Mouse (Mus musculus): ENCODE data around the gene Mfsd7a.

The Mfsd7a gene

DNA sequence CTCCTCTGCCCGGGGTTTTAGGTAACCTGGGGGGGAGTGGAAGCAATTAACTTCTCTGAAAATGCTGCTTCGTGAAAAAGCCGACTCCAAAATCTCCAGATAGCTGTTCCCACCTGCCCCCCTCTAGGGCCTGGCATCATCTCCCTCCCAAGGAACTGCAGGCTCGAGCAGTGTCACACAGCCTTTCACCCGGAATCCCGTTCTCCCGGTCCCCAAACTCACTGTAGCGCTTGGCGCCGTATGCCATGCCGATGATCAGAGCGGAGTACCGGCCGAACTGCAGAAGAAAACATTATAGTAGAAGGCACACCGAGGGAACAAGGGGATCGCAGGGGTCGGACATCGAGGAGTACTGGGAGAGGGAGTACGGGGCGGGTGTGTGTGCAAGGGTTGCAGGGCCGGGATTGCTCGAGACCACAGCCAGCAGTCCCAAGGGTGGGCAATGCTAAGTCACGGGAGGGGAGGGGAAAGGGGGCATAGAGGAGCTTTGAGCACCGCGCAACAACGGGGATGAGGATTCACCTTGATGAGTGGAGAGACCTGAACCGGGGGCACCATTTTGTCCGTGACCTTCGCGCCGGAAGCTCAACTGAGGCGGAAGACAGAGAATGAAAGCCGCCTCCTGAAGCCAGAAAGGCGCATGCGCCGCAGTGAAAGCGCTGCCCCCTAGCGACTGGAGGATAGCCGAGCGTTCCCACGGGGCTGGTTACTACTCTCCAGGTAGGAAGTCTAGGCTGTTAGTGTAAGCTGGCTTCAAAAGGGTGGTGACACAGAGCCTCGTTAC lies 14.7 kb downstream of the Mfsd7a start, which contains the start of gene Atp5k:
Gene Atp5k (minus strand): TSS at position 645 of the 784 bp plus-strand sequence.
- ATAC-seq (ENCODE audit: insufficient number of reproducible peaks, low FRiP score, low TSS enrichment): peak; percentile 88

DNA sequence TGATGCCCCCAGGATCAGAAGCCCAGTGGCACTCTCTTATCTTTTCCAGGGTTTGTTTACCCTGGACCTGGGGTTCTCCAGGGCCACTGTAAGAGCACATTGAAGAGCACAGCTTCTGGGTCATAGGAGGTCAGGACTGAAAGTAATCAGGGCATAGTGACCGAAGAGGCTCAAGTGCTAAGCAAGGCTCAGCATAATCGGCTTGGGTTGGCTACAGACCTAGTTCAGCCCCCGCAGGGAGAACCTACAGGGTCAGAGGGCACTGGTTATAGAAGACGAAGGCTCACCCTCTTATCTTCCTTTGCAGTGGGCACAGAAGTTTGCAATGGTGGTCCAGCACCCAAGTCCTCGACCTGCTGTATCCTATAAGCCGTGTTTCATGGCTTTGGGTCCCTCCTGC lies 17.5 kb downstream of the Mfsd7a start:
- ATAC-seq (ENCODE audit: insufficient number of reproducible peaks, low FRiP score, low TSS enrichment): no peak

DNA sequence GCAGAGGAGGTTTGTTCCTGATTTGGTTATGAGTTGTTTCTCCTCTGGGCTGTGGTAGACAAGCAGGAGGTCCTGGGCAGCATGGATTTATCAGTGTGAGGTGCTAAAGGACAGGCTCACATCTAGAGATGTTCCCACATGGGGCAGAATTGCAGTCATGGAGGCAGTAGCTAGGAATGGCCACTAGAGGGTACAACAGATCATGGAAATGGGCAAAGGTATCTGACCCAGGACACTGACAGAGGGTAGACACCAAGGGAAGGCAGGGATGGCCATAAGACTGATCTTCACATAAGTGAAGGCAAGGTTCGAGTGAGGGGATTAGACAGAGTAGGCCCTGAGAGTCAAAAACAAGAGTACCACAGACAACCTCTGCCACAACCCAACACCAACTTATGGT lies 21.5 kb downstream of the Mfsd7a start:
- ATAC-seq (ENCODE audit: insufficient number of reproducible peaks, low FRiP score, low TSS enrichment): peak; percentile 78; the same call in 1 of the 2 replicates

DNA sequence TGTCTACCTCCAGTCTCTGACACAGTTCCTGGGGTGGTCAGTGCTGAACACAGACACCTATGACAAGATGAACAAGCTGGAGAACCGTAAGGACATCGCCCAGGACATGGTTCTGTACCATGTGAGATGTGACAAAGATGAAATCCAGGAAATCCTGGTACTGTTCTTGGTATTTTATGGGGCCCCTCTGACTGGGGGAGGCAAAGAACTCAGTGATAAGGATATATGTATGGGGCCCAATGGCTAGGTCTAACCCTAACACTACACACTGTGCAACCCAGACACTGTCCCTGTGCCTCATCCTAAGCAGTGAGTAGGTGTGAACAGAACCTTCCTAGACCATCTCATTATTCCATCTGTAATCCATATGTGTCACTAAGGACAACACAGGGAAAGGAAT lies 25.3 kb downstream of the Mfsd7a start:
- ATAC-seq (ENCODE audit: insufficient number of reproducible peaks, low FRiP score, low TSS enrichment): no peak

DNA sequence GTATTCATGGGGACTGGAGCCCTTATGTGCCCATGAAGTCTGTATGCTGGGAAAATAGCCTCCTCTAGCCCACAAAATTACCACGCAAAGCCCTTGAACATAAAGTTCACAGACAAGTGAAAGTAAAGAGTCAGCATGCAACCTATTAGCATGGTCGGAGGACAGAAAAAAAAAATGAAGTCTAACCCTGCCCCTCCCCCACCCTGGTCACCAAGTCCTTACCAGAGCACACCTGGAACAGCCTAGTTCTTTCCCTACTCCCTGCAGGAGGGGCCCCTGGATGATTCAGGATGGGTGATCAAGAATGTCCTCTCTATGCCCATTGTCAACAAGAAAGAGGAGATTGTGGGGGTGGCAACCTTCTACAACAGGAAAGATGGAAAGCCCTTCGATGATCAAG lies 25.9 kb downstream of the Mfsd7a start:
- no peak for ATAC-seq (ENCODE audit: insufficient number of reproducible peaks, low FRiP score, low TSS enrichment)

DNA sequence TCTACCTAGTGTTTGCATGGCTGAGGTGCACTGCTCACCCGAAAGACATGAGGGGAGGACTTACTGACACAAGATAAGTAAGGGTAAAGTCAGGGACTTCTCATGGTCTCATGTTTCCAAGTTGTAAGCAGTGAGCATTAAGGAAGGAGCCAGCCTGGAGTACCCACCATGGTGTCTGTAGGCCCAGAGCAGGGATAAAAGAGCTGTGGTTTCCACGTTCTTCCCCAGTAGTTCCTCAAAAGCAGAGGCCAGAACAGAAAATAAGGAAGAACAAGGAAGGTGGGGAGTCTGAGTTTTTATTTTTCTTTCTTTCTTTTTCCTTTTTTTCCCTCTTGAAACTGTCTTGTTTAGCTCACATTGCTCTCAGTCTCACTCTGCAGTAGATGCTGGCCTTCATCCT lies 34.0 kb downstream of the Mfsd7a start:
- no peak for ATAC-seq (ENCODE audit: insufficient number of reproducible peaks, low FRiP score, low TSS enrichment)

DNA sequence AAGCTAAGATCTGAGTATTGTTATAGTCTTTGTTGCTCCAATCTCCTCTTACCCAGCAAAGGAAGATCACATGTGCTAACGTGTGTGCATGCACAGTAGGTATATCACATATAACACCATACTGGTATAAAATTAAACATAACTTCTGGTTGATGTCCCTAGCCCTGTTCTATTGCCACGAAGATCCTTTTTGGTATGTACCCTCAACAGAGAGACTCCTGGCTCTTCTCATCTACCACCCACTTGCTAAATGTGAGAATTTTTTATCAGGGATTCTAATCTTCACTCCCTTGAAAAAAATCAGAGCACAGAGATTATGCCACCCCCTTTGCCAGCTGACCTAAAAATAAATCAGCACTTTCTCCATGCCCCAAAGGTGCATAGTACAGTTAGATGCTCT lies 41.7 kb downstream of the Mfsd7a start:
- ATAC-seq (ENCODE audit: insufficient number of reproducible peaks, low FRiP score, low TSS enrichment): no peak

DNA sequence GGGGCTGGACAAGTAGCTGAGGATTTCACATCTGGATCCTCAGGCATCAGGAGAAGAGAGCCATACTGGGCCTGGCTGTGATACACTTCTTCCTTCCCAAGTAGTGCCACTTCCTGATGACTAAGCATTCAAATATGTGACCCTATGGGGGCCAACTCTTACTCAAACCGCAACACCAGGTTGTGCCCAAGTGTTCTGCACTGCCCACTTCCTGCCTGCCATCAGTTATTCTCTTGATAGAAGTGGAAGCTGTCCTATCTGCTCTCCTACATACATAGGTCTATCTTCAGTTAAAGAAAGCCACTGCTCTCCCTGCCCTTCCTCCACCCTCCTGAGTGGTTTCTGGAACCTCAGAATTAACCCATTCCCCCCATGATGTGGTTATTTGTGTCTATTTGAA lies 43.2 kb downstream of the Mfsd7a start:
- ATAC-seq (ENCODE audit: insufficient number of reproducible peaks, low FRiP score, low TSS enrichment): no peak

DNA sequence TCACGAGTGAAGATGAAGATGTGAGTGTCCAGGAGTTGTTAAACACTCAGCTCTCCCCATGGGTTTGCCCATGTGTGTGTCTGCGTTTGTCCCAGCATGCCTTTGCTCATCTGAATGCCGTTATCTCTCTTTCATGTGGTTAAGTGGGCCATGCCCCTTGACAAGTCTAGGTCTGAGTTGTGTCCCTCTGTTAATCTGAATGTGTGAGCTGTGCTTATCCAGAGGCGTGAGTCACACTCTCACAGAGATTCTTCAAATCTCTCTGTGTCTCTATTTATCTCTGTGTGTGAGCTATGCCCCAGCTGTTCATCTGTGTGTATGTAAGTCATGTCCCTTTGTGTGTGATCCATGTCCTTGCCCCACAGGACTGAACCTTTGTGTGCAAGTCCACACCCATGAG lies 45.2 kb downstream of the Mfsd7a start:
- no peak for ATAC-seq (ENCODE audit: insufficient number of reproducible peaks, low FRiP score, low TSS enrichment)
